Mouse (Mus musculus) forebrain, embryonic 10.5 days (tissue): Measurements from ENCODE around the gene Zfp938. TPM values are rescaled to one million over a fixed set of nuclear protein-coding genes. Genes with fewer than 3 reads are reported as not detected.
A peak's percentile ranks its signal among the peaks of the same experiment; 100 is the strongest.

Experiments used
- DNase-seq: peaks from one replicate; pipeline ENCODE4 v3.0.0-alpha.2; 2017; ENCODE audit warnings: low spot score; ENCODE audit errors: extremely low spot score
- H3K27ac ChIP-seq: fragments of 300-500 bp; sonication (generic); 2 replicates; pipeline ENCODE4 v1.5.1; 2016; ENCODE audit warnings: mild to moderate bottlenecking
- H3K27me3 ChIP-seq: fragments of 300-500 bp; sonication (generic); 2 replicates; pipeline ENCODE4 v1.6.1; 2016; ENCODE audit warnings: mild to moderate bottlenecking; ENCODE audit not compliant: poor library complexity, severe bottlenecking
- H3K36me3 ChIP-seq: fragments of 300-500 bp; sonication (generic); replicated peaks from 2 replicates; pipeline ENCODE4 v1.6.1; 2016; ENCODE audit warnings: mild to moderate bottlenecking, moderate library complexity
- H3K4me1 ChIP-seq: fragments of 300-500 bp; sonication (generic); 2 replicates; pipeline ENCODE4 v1.6.1; 2016
- H3K4me3 ChIP-seq: fragments of 300-500 bp; sonication (generic); 2 replicates; pipeline ENCODE4 v1.5.1; 2016; ENCODE audit warnings: mild to moderate bottlenecking, moderate library complexity
- H3K9me3 ChIP-seq: fragments of 300-500 bp; sonication (generic); 2 replicates; pipeline ENCODE4 v1.6.1; 2016; ENCODE audit warnings: mild to moderate bottlenecking, moderate library complexity
- WGBS: fragments of 180-500 bp; shearing (Covaris S2); methylation state at CpG from one replicate; pipeline ENCODE4 v1.1.7; 2016; 5-methylcytosine and 5-hydroxymethylcytosine counted together
- polyA plus RNA-seq: library from polyadenylated mRNA; unstranded; fragments of >200 nt; fragmentation: Nextera tagmentation; extraction: Ambion mirVana; gene quantifications from 2 replicates; pipeline ENCODE4 v1.2.1, GENCODE M21; 2016

The Zfp938 gene
- 13.5 and 14.8 TPM in 2 replicates for polyA plus RNA-seq

GRCm38 (mm10) chr10:82240742-82241400 is at the start of gene Zfp938:
Zfp938 (minus strand) TSS chr10:82241280.
- WGBS: 7% methylated on average over 27 of the region's 27 CpGs
- H3K27me3 ChIP-seq: no peaks in the 10 kb centered on the region
- H3K27ac ChIP-seq: peak within 1 kb of the TSS; percentile 87
- peaks cover 34% of the 10 kb centered on the region for H3K9me3 ChIP-seq
- H3K4me1 ChIP-seq: peaks cover 10% of the 10 kb centered on the region
- peak within 1 kb of the TSS; percentile 65 for H3K4me3 ChIP-seq
- peak; percentile 80 for DNase-seq
- peaks cover 31% of the 10 kb centered on the region for H3K36me3 ChIP-seq

- no peaks in the 10 kb centered on the region for H3K27me3 ChIP-seq
- H3K9me3 ChIP-seq: peaks cover 45% of the 10 kb centered on the region
Observed at GRCm38 (mm10) chr10:82257331-82257730, 16.3 kb upstream of the Zfp938 start.

GRCm38 (mm10) chr10:82245021-82245420 is 3.9 kb upstream of the Zfp938 start:
- H3K27me3 ChIP-seq: no peaks in the 10 kb centered on the region
- H3K4me3 ChIP-seq: no peak overlapping the region
- DNase-seq: no peak
- H3K4me1 ChIP-seq: peaks cover 8% of the 10 kb centered on the region
- H3K27ac ChIP-seq: no peak overlapping the region
- no peaks in the 10 kb centered on the region for H3K36me3 ChIP-seq
- peaks cover 4% of the 10 kb centered on the region; the same call in 1 of the 2 replicates for H3K9me3 ChIP-seq

More at GRCm38 (mm10) chr10:82257331-82257730, 16.3 kb upstream of the Zfp938 start:
- Histone ChIP-seq H3K4me3 (no peak overlapping the region), H3K4me1 (no peaks in the 10 kb centered on the region), H3K36me3 (no peaks in the 10 kb centered on the region), H3K27ac (no peak overlapping the region)
- DNase-seq: no peak
- WGBS: 79% methylated on average over 2 of the region's 2 CpGs

- peak overlapping the region; percentile 65 for H3K4me3 ChIP-seq
- no peak for DNase-seq
- H3K9me3 ChIP-seq: peaks cover 29% of the 10 kb centered on the region
- H3K27ac ChIP-seq: peak overlapping the region; percentile 87
- no peaks in the 10 kb centered on the region for H3K27me3 ChIP-seq
- peaks cover 26% of the 10 kb centered on the region for H3K36me3 ChIP-seq
- 73% methylated on average over 5 of the region's 5 CpGs for WGBS
- H3K4me1 ChIP-seq: peaks cover 10% of the 10 kb centered on the region
Observed at GRCm38 (mm10) chr10:82241401-82241788, 315 bp upstream of the Zfp938 start.

- WGBS: 9% methylated on average over 47 of the region's 47 CpGs
- peak overlapping the region; percentile 94 for H3K27ac ChIP-seq
- DNase-seq: peak; percentile 86
Observed at GRCm38 (mm10) chr10:82178257-82179064, 62.6 kb downstream of the Zfp938 start.

More at GRCm38 (mm10) chr10:82178257-82179064, 62.6 kb downstream of the Zfp938 start:
- Histone ChIP-seq H3K36me3 (no peaks in the 10 kb centered on the region), H3K9me3 (peaks cover 31% of the 10 kb centered on the region), H3K27me3 (no peaks in the 10 kb centered on the region), H3K4me3 (peak overlapping the region; percentile 79), H3K4me1 (peaks cover 12% of the 10 kb centered on the region)

Other genes starting within 250 kb of the Zfp938 start
- 16.2 and 17.8 TPM in 2 replicates for gene Zfp873, start 193.2 kb downstream of the Zfp938 start, polyA plus RNA-seq
- 4.0 and 5.2 TPM in 2 replicates for gene BC024063, start 157.9 kb downstream of the Zfp938 start, polyA plus RNA-seq
- 4.6 and 5.0 TPM in 2 replicates for gene AU041133, start 113.3 kb downstream of the Zfp938 start, polyA plus RNA-seq
- not detected in 2 replicates for gene 4932415D10Rik, start 75.3 kb upstream of the Zfp938 start, polyA plus RNA-seq
- gene Gm4924, start 113.0 kb upstream of the Zfp938 start, polyA plus RNA-seq: 8.9 and 10.2 TPM in 2 replicates